Mouse (Mus musculus) embryonic facial prominence, embryonic 15.5 days (tissue): ENCODE measurements around the gene Tshb. TPM values are rescaled to one million over a fixed set of nuclear protein-coding genes. Genes with fewer than 3 reads are reported as not detected.

Experiments
- ATAC-seq: fragments of 200-750 bp; cut with Nextera tagmentation; 2 replicates; pipeline ENCODE4 v1.8.0; 2017; ENCODE audit warnings: low read depth, moderate TSS enrichment; ENCODE audit not compliant: insufficient number of reproducible peaks, low FRiP score, low TSS enrichment
- H3K27ac ChIP-seq: fragments of 300-500 bp; sonication (generic); replicated peaks from 2 replicates; pipeline ENCODE4 v1.5.1; 2015; ENCODE audit warnings: mild to moderate bottlenecking, inconsistent platforms
- H3K27me3 ChIP-seq: fragments of 300-500 bp; sonication (generic); 2 replicates; pipeline ENCODE4 v1.6.1; 2015; ENCODE audit warnings: inconsistent platforms
- H3K36me3 ChIP-seq: fragments of 300-500 bp; sonication (generic); 2 replicates; pipeline ENCODE4 v1.6.1; 2015; ENCODE audit warnings: mild to moderate bottlenecking, inconsistent platforms
- H3K4me1 ChIP-seq: fragments of 300-500 bp; sonication (generic); 2 replicates; pipeline ENCODE4 v1.6.1; 2015; ENCODE audit warnings: inconsistent platforms
- H3K4me2 ChIP-seq: fragments of 300-500 bp; sonication (generic); replicated peaks from 2 replicates; pipeline ENCODE4 v1.6.1; 2015; ENCODE audit warnings: mild to moderate bottlenecking, inconsistent platforms
- H3K4me3 ChIP-seq: fragments of 300-500 bp; sonication (generic); replicated peaks from 2 replicates; pipeline ENCODE4 v1.5.1; 2015; ENCODE audit warnings: mild to moderate bottlenecking, inconsistent platforms
- H3K9ac ChIP-seq: fragments of 300-500 bp; sonication (generic); 2 replicates; pipeline ENCODE4 v1.6.1; 2015; ENCODE audit warnings: inconsistent platforms
- H3K9me3 ChIP-seq: fragments of 300-500 bp; sonication (generic); replicated peaks from 2 replicates; pipeline ENCODE4 v1.6.1; 2016; ENCODE audit warnings: inconsistent platforms
- WGBS: fragments of 180-500 bp; shearing (Covaris S2); methylation state at CpG from one replicate; pipeline ENCODE4 v1.1.7; 2015; 5-methylcytosine and 5-hydroxymethylcytosine counted together
- polyA plus RNA-seq: library from polyadenylated mRNA; unstranded; fragments of >200 nt; fragmentation: Nextera tagmentation; extraction: Ambion mirVana; gene quantifications from 2 replicates; pipeline ENCODE4 v1.2.1, GENCODE M21; 2015

Tshb gene
- 0.26 and 1.0 TPM in 2 replicates for polyA plus RNA-seq

GRCm38 (mm10) chr3:102782618-102783017 is at the start of gene Tshb:
Tshb (minus strand) TSS chr3:102782718.
- Histone ChIP-seq H3K4me2 (no peak within 1 kb of the TSS), H3K9ac (no peak within 1 kb of the TSS), H3K4me3 (no peak within 1 kb of the TSS), H3K27me3 (no peaks in the 10 kb centered on the region), H3K9me3 (no peaks in the 10 kb centered on the region), H3K27ac (no peak within 1 kb of the TSS), H3K36me3 (no peaks in the 10 kb centered on the region), H3K4me1 (no peaks in the 10 kb centered on the region)
- WGBS = 67% methylated on average over 2 of the region's 2 CpGs
- no peak for ATAC-seq

GRCm38 (mm10) chr3:102803937-102804336 is 21.4 kb upstream of the Tshb start:
- 1% methylated on average over 3 of the region's 3 CpGs for WGBS
- Histone ChIP-seq H3K27me3 (no peaks in the 10 kb centered on the region), H3K9me3 (no peaks in the 10 kb centered on the region), H3K27ac (no peak overlapping the region), H3K4me3 (no peak overlapping the region), H3K4me2 (no peak overlapping the region), H3K4me1 (no peaks in the 10 kb centered on the region), H3K36me3 (no peaks in the 10 kb centered on the region), H3K9ac (no peak overlapping the region)
- no peak for ATAC-seq

- no peak overlapping the region for H3K27ac ChIP-seq
- H3K4me3 ChIP-seq = no peak overlapping the region
- H3K9me3 ChIP-seq = no peaks in the 10 kb centered on the region
- H3K9ac ChIP-seq = no peak overlapping the region
- H3K36me3 ChIP-seq = no peaks in the 10 kb centered on the region
- 40% methylated on average over 4 of the region's 4 CpGs for WGBS
- no peaks in the 10 kb centered on the region for H3K4me1 ChIP-seq
- no peaks in the 10 kb centered on the region for H3K27me3 ChIP-seq
- ATAC-seq = no peak
- no peak overlapping the region for H3K4me2 ChIP-seq
Measured at GRCm38 (mm10) chr3:102787369-102787768, 4.9 kb upstream of the Tshb start.

GRCm38 (mm10) chr3:102773018-102773417 is 9.5 kb downstream of the Tshb start:
- H3K9ac ChIP-seq = no peak overlapping the region
- no peak overlapping the region for H3K4me2 ChIP-seq
- no peak overlapping the region for H3K27ac ChIP-seq
- H3K9me3 ChIP-seq = no peaks in the 10 kb centered on the region
- H3K4me1 ChIP-seq = no peaks in the 10 kb centered on the region
- no peaks in the 10 kb centered on the region for H3K36me3 ChIP-seq
- no peaks in the 10 kb centered on the region for H3K27me3 ChIP-seq
- no peak overlapping the region for H3K4me3 ChIP-seq
- 87% methylated on average over 4 of the region's 4 CpGs for WGBS
- ATAC-seq = no peak

GRCm38 (mm10) chr3:102764850-102765249 is 17.7 kb downstream of the Tshb start:
- ATAC-seq = no peak
- no peak overlapping the region for H3K4me2 ChIP-seq
- H3K27me3 ChIP-seq = no peaks in the 10 kb centered on the region
- no peaks in the 10 kb centered on the region for H3K36me3 ChIP-seq
- 64% methylated on average over 7 of the region's 7 CpGs for WGBS
- H3K9ac ChIP-seq = no peak overlapping the region
- H3K9me3 ChIP-seq = no peaks in the 10 kb centered on the region
- H3K4me3 ChIP-seq = no peak overlapping the region
- no peak overlapping the region for H3K27ac ChIP-seq
- peaks cover 10% of the 10 kb centered on the region; the same call in 1 of the 2 replicates for H3K4me1 ChIP-seq

GRCm38 (mm10) chr3:102763713-102764400 is 18.7 kb downstream of the Tshb start:
- H3K4me3 ChIP-seq = no peak overlapping the region
- H3K27me3 ChIP-seq = no peaks in the 10 kb centered on the region
- H3K36me3 ChIP-seq = no peaks in the 10 kb centered on the region
- no peak overlapping the region for H3K27ac ChIP-seq
- no peaks in the 10 kb centered on the region for H3K9me3 ChIP-seq
- H3K4me1 ChIP-seq = peaks cover 10% of the 10 kb centered on the region; the same call in 1 of the 2 replicates
- 33% methylated on average over 10 of the region's 10 CpGs for WGBS
- no peak for ATAC-seq
- no peak overlapping the region for H3K4me2 ChIP-seq
- H3K9ac ChIP-seq = no peak overlapping the region

GRCm38 (mm10) chr3:102762388-102762787 is 20.1 kb downstream of the Tshb start:
- WGBS = 47% methylated on average over 3 of the region's 3 CpGs
- no peak for ATAC-seq

GRCm38 (mm10) chr3:102760236-102760635 is 22.3 kb downstream of the Tshb start:
- 74% methylated on average over 3 of the region's 3 CpGs for WGBS
- no peaks in the 10 kb centered on the region for H3K27me3 ChIP-seq
- no peaks in the 10 kb centered on the region for H3K36me3 ChIP-seq
- no peak for ATAC-seq
- no peak overlapping the region for H3K9ac ChIP-seq
- peaks cover 10% of the 10 kb centered on the region; the same call in 1 of the 2 replicates for H3K4me1 ChIP-seq
- no peaks in the 10 kb centered on the region for H3K9me3 ChIP-seq
- no peak overlapping the region for H3K27ac ChIP-seq
- H3K4me2 ChIP-seq = no peak overlapping the region
- no peak overlapping the region for H3K4me3 ChIP-seq

More at GRCm38 (mm10) chr3:102762388-102762787, 20.1 kb downstream of the Tshb start:
- Histone ChIP-seq H3K27me3 (no peaks in the 10 kb centered on the region), H3K4me3 (no peak overlapping the region), H3K9me3 (no peaks in the 10 kb centered on the region), H3K36me3 (no peaks in the 10 kb centered on the region), H3K27ac (no peak overlapping the region), H3K4me2 (no peak overlapping the region), H3K9ac (no peak overlapping the region), H3K4me1 (peaks cover 10% of the 10 kb centered on the region; the same call in 1 of the 2 replicates)

- no peaks in the 10 kb centered on the region for H3K9me3 ChIP-seq
- H3K9ac ChIP-seq = no peak overlapping the region
- no peak overlapping the region for H3K27ac ChIP-seq
- H3K36me3 ChIP-seq = no peaks in the 10 kb centered on the region
- no peak for ATAC-seq
- 82% methylated on average over 6 of the region's 6 CpGs for WGBS
- no peak overlapping the region for H3K4me3 ChIP-seq
- no peaks in the 10 kb centered on the region for H3K27me3 ChIP-seq
- no peaks in the 10 kb centered on the region for H3K4me1 ChIP-seq
- H3K4me2 ChIP-seq = no peak overlapping the region
Measured at GRCm38 (mm10) chr3:102757019-102757418, 25.5 kb downstream of the Tshb start.

- no peak overlapping the region for H3K4me3 ChIP-seq
- no peak overlapping the region for H3K9ac ChIP-seq
- H3K36me3 ChIP-seq = no peaks in the 10 kb centered on the region
- H3K4me2 ChIP-seq = no peak overlapping the region
- no peaks in the 10 kb centered on the region for H3K4me1 ChIP-seq
- no peak overlapping the region for H3K27ac ChIP-seq
- no peak for ATAC-seq
- no peaks in the 10 kb centered on the region for H3K9me3 ChIP-seq
- 38% methylated on average over 1 of the region's 1 CpGs for WGBS
- H3K27me3 ChIP-seq = no peaks in the 10 kb centered on the region
Measured at GRCm38 (mm10) chr3:102755801-102756200, 26.7 kb downstream of the Tshb start.

GRCm38 (mm10) chr3:102752457-102752856 is 30.1 kb downstream of the Tshb start:
- Histone ChIP-seq H3K4me1 (no peaks in the 10 kb centered on the region), H3K4me2 (no peak overlapping the region), H3K27me3 (no peaks in the 10 kb centered on the region), H3K9ac (no peak overlapping the region), H3K36me3 (no peaks in the 10 kb centered on the region), H3K9me3 (no peaks in the 10 kb centered on the region), H3K4me3 (no peak overlapping the region), H3K27ac (no peak overlapping the region)
- 67% methylated on average over 5 of the region's 5 CpGs for WGBS
- ATAC-seq = no peak

GRCm38 (mm10) chr3:102752053-102752452 is 30.5 kb downstream of the Tshb start:
- 94% methylated on average over 4 of the region's 4 CpGs for WGBS
- H3K27me3 ChIP-seq = no peaks in the 10 kb centered on the region
- no peak overlapping the region for H3K4me2 ChIP-seq
- no peaks in the 10 kb centered on the region for H3K36me3 ChIP-seq
- ATAC-seq = no peak
- 0 out of 2 replicates have a peak, but pooled peaks cover 1% of the 10 kb centered on the region for H3K4me1 ChIP-seq
- H3K4me3 ChIP-seq = no peak overlapping the region
- no peak overlapping the region for H3K9ac ChIP-seq
- H3K27ac ChIP-seq = no peak overlapping the region
- no peaks in the 10 kb centered on the region for H3K9me3 ChIP-seq
